Mouse (Mus musculus) liver, adult 2 months (tissue): ENCODE data around the gene Kcnq1.

Experiments
- CTCF ChIP-seq: fragments of 200-500 bp; IDR thresholded peaks from 2 replicates; pipeline ENCODE4 v1.5.1; 2011; ENCODE audit warnings: low read depth, low read length, control low read depth
- POLR2A ChIP-seq: fragments of 200-500 bp; IDR thresholded peaks from 2 replicates; pipeline ENCODE4 v1.6.1; 2011; ENCODE audit warnings: low read length, control low read depth; ENCODE audit not compliant: insufficient read depth; ENCODE audit errors: extremely low read depth

DNA sequence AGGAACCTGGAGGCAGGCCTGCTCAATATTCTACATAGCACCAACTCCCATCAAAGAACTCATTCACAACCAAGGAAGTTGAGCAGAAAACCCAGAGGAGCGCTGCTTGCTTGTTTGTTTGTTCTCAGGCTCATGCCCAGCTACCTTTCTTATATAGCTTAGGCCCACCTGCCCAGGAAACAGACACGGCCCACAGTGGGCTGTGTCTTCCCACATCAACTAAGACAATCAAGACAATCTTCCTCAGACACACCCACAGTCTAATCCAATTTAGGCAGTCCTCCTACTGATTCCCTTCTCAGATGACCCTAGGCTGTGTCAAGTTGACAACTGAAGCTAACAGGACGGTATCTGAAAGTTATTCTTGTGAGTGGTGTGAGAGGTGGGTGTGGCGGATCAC lies at the start of gene Kcnq1:
- TF ChIP-seq POLR2A (no peak), CTCF (no peak)
